Mouse (Mus musculus): ENCODE data around the gene Lhcgr. TPM values are rescaled to one million over a fixed set of nuclear protein-coding genes. Genes with fewer than 3 reads are reported as not detected.

Lhcgr gene
- polyA plus RNA-seq, 1 experiment from 2014 or later: 0.45 TPM

GRCm38 (mm10) chr17:88779148-88779547 lies 12.6 kb downstream of the Lhcgr start:
- Histone ChIP-seq H3K9ac (replicated peaks; ENCODE audit: low read length) (no peak overlapping the region), H3K4me2 (replicated peaks; ENCODE audit: low read depth, low read length) (no peak overlapping the region), H3K27ac (ENCODE audit: low read length) (no peak overlapping the region), H3K4me1 (ENCODE audit: insufficient read depth, low read length) (peaks cover 4% of the 10 kb centered on the region; the same call in 1 of the 2 replicates), H3K4me3 (ENCODE audit: low read length) (no peak overlapping the region), H3K27me3 (ENCODE audit: insufficient read depth, low read length) (no peaks in the 10 kb centered on the region), H3K9me3 (ENCODE audit: low read length) (peaks cover 4% of the 10 kb centered on the region; the same call in 1 of the 2 replicates), H3K36me3 (ENCODE audit: insufficient read depth, low read length) (no peaks in the 10 kb centered on the region)
- WGBS: 29% methylated on average over 3 of the region's 3 CpGs
- ATAC-seq (ENCODE audit: low FRiP score, low TSS enrichment): no peak

DNA sequence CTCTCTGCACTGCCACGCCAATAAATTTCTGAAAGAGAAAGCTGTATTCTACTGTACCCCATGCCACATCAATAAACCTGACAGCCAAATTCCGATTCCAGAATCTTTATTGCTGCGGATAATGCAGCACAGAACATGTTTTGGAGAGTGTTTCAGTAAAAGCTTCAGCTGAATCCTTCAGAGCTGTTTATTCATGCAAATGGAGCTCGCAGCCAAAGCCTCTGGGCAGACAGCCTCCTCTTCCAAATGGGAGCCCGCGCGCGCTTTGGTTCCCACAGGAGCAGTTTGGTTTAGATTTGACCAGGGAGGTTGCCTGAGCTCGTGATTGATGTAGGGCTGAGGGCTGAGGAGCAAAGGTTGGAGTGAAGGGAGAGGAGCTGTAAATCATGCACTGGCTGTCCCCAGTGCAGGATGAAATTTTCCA lies 17.7 kb downstream of the Lhcgr start:
- Histone ChIP-seq H3K27ac (ENCODE audit: low read length) (no peak overlapping the region), H3K9ac (replicated peaks; ENCODE audit: low read length) (no peak overlapping the region), H3K4me1 (ENCODE audit: insufficient read depth, low read length) (peaks cover 13% of the 10 kb centered on the region; the same call in 1 of the 2 replicates), H3K27me3 (ENCODE audit: insufficient read depth, low read length) (no peaks in the 10 kb centered on the region), H3K4me2 (replicated peaks; ENCODE audit: low read depth, low read length) (peak overlapping the region; percentile 23; the same call in 1 of the 2 replicates), H3K4me3 (ENCODE audit: low read length) (no peak overlapping the region), H3K36me3 (ENCODE audit: insufficient read depth, low read length) (no peaks in the 10 kb centered on the region), H3K9me3 (ENCODE audit: low read length) (peaks cover 4% of the 10 kb centered on the region; the same call in 1 of the 2 replicates)
- WGBS: 12% methylated on average over 9 of the region's 9 CpGs
- peak; percentile 75 for ATAC-seq (ENCODE audit: low FRiP score, low TSS enrichment)

DNA sequence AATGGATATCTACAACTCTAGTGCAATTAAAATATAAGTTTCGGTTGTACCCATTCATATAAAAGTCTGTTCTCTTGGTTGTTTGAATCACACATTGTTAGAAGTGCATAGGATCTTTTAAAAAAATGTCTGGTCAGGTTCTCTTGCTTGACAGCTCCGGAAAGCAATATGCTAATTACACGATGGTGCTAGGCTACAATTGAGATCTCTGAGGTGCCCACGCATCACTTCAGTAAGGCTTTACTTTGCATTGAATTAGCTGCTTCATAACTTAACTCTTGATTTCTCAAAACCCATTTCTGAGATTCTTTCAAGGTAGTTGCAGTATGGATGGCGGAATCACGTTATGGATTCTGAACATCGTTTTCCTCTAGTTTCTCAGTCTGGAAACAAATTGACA lies 21.7 kb downstream of the Lhcgr start:
- H3K9ac ChIP-seq (replicated peaks; ENCODE audit: low read length): no peak overlapping the region

DNA sequence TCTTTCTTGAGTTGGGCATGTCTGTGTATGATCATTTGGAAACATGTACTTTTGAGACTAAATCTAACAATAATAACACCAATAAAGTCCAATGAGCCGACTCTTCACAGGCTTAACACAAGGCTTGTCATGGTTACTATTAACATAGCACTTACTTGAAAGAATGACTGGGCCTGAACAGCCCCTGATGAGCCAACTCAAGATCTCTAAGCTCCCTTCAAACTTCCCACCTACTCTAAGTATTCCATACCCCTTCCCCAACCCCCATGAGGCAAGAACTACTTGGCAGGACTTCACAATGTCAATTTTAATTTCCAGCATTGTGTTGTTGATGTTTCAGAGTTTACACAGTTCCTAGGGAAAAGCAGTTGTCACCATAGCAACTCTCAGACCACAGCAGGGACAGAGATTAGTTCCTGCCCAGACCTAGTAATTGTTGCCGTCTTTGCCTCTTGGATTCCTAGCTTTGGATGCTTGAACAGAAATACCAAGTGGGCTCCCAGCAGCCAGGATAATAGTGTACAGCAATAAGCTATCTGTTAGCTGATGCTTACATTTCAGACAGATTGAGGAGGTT lies 22.4 kb downstream of the Lhcgr start:
- H3K9me3 ChIP-seq (ENCODE audit: low read length): peaks cover 3% of the 10 kb centered on the region; the same call in 1 of the 2 replicates
- 74% methylated on average over 2 of the region's 2 CpGs for WGBS

More for the DNA sequence above, 21.7 kb downstream of the Lhcgr start:
- WGBS: 89% methylated on average over 7 of the region's 7 CpGs
- no peak for ATAC-seq (ENCODE audit: low FRiP score, low TSS enrichment)
- Histone ChIP-seq H3K27ac (ENCODE audit: low read length) (no peak overlapping the region), H3K36me3 (ENCODE audit: insufficient read depth, low read length) (no peaks in the 10 kb centered on the region), H3K4me2 (replicated peaks; ENCODE audit: low read depth, low read length) (no peak overlapping the region), H3K9me3 (ENCODE audit: low read length) (peaks cover 3% of the 10 kb centered on the region; the same call in 1 of the 2 replicates), H3K27me3 (ENCODE audit: insufficient read depth, low read length) (no peaks in the 10 kb centered on the region), H3K4me3 (ENCODE audit: low read length) (no peak overlapping the region), H3K4me1 (ENCODE audit: insufficient read depth, low read length) (peaks cover 13% of the 10 kb centered on the region; the same call in 1 of the 2 replicates)

GRCm38 (mm10) chr17:88766857-88767256 lies 24.9 kb downstream of the Lhcgr start:
- no peaks in the 10 kb centered on the region for H3K36me3 ChIP-seq (ENCODE audit: insufficient read depth, low read length)
- no peaks in the 10 kb centered on the region for H3K27me3 ChIP-seq (ENCODE audit: insufficient read depth, low read length)
- peaks cover 3% of the 10 kb centered on the region; the same call in 1 of the 2 replicates for H3K9me3 ChIP-seq (ENCODE audit: low read length)
- H3K27ac ChIP-seq (ENCODE audit: low read length): no peak overlapping the region
- H3K4me2 ChIP-seq (replicated peaks; ENCODE audit: low read depth, low read length): no peak overlapping the region
- no peak for ATAC-seq (ENCODE audit: low FRiP score, low TSS enrichment)
- WGBS: 86% methylated on average over 6 of the region's 6 CpGs
- H3K4me3 ChIP-seq (ENCODE audit: low read length): no peak overlapping the region
- H3K4me1 ChIP-seq (ENCODE audit: insufficient read depth, low read length): no peaks in the 10 kb centered on the region
- H3K9ac ChIP-seq (replicated peaks; ENCODE audit: low read length): no peak overlapping the region

More for the DNA sequence above, 22.4 kb downstream of the Lhcgr start:
- Histone ChIP-seq H3K4me3 (ENCODE audit: low read length) (no peak overlapping the region), H3K36me3 (ENCODE audit: insufficient read depth, low read length) (no peaks in the 10 kb centered on the region), H3K27ac (ENCODE audit: low read length) (no peak overlapping the region), H3K9ac (replicated peaks; ENCODE audit: low read length) (no peak overlapping the region), H3K27me3 (ENCODE audit: insufficient read depth, low read length) (no peaks in the 10 kb centered on the region), H3K4me1 (ENCODE audit: insufficient read depth, low read length) (peaks cover 11% of the 10 kb centered on the region; the same call in 1 of the 2 replicates), H3K4me2 (replicated peaks; ENCODE audit: low read depth, low read length) (no peak overlapping the region)
- no peak for ATAC-seq (ENCODE audit: low FRiP score, low TSS enrichment)

DNA sequence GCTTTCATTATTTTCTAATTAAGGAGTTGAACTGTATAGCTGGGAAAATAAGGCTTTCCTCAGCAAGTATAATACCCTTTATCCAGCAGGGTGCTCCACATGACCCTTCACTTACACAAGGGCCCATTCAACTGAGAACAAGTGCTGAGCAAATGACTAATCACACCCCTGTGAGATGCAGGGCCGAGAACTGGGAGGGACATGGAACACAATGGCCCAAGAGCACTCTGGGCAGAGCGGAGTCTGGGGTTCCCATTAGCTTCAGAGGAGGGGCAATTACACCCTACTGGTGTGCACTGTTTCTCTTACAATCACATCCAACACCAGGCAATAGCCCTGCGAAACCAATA lies 27.7 kb downstream of the Lhcgr start:
- no peak overlapping the region for H3K27ac ChIP-seq (ENCODE audit: low read length)
- no peak overlapping the region for H3K9ac ChIP-seq (replicated peaks; ENCODE audit: low read length)
- peaks cover 3% of the 10 kb centered on the region; the same call in 1 of the 2 replicates for H3K9me3 ChIP-seq (ENCODE audit: low read length)
- H3K27me3 ChIP-seq (ENCODE audit: insufficient read depth, low read length): no peaks in the 10 kb centered on the region
- WGBS: 67% methylated on average over 3 of the region's 3 CpGs
- no peak overlapping the region for H3K4me2 ChIP-seq (replicated peaks; ENCODE audit: low read depth, low read length)
- H3K4me3 ChIP-seq (ENCODE audit: low read length): no peak overlapping the region
- H3K4me1 ChIP-seq (ENCODE audit: insufficient read depth, low read length): no peaks in the 10 kb centered on the region
- no peaks in the 10 kb centered on the region for H3K36me3 ChIP-seq (ENCODE audit: insufficient read depth, low read length)
- no peak for ATAC-seq (ENCODE audit: low FRiP score, low TSS enrichment)

- H3K4me1 ChIP-seq (ENCODE audit: insufficient read depth, low read length): no peaks in the 10 kb centered on the region
- H3K4me3 ChIP-seq (ENCODE audit: low read length): no peak overlapping the region
- no peak overlapping the region for H3K27ac ChIP-seq (ENCODE audit: low read length)
- no peak overlapping the region for H3K9ac ChIP-seq (replicated peaks; ENCODE audit: low read length)
- no peaks in the 10 kb centered on the region for H3K27me3 ChIP-seq (ENCODE audit: insufficient read depth, low read length)
- H3K9me3 ChIP-seq (ENCODE audit: low read length): peaks cover 3% of the 10 kb centered on the region; the same call in 1 of the 2 replicates
- peak; percentile 61; the same call in 1 of the 2 replicates for ATAC-seq (ENCODE audit: low FRiP score, low TSS enrichment)
- H3K36me3 ChIP-seq (ENCODE audit: insufficient read depth, low read length): no peaks in the 10 kb centered on the region
- H3K4me2 ChIP-seq (replicated peaks; ENCODE audit: low read depth, low read length): no peak overlapping the region
- 29% methylated on average over 5 of the region's 5 CpGs for WGBS
These were observed 28.2 kb downstream of the Lhcgr start for GRCm38 (mm10) chr17:88763396-88764135.

GRCm38 (mm10) chr17:88758003-88758437 lies 33.8 kb downstream of the Lhcgr start:
- ATAC-seq (ENCODE audit: low FRiP score, low TSS enrichment): no peak
- Histone ChIP-seq H3K27ac (ENCODE audit: low read length) (no peak overlapping the region), H3K4me3 (ENCODE audit: low read length) (no peak overlapping the region), H3K9ac (replicated peaks; ENCODE audit: low read length) (no peak overlapping the region), H3K4me2 (replicated peaks; ENCODE audit: low read depth, low read length) (no peak overlapping the region), H3K4me1 (ENCODE audit: insufficient read depth, low read length) (peaks cover 5% of the 10 kb centered on the region; the same call in 1 of the 2 replicates), H3K9me3 (ENCODE audit: low read length) (no peaks in the 10 kb centered on the region), H3K27me3 (ENCODE audit: insufficient read depth, low read length) (no peaks in the 10 kb centered on the region), H3K36me3 (ENCODE audit: insufficient read depth, low read length) (no peaks in the 10 kb centered on the region)
- WGBS: 36% methylated on average over 9 of the region's 9 CpGs

- Histone ChIP-seq H3K4me1 (ENCODE audit: insufficient read depth, low read length) (peaks cover 5% of the 10 kb centered on the region; the same call in 1 of the 2 replicates), H3K9me3 (ENCODE audit: low read length) (no peaks in the 10 kb centered on the region), H3K4me2 (replicated peaks; ENCODE audit: low read depth, low read length) (no peak overlapping the region), H3K9ac (replicated peaks; ENCODE audit: low read length) (no peak overlapping the region), H3K36me3 (ENCODE audit: insufficient read depth, low read length) (no peaks in the 10 kb centered on the region), H3K27me3 (ENCODE audit: insufficient read depth, low read length) (no peaks in the 10 kb centered on the region), H3K27ac (ENCODE audit: low read length) (no peak overlapping the region), H3K4me3 (ENCODE audit: low read length) (no peak overlapping the region)
- ATAC-seq (ENCODE audit: low FRiP score, low TSS enrichment): no peak
- WGBS: 55% methylated on average over 6 of the region's 6 CpGs
These were observed 36.0 kb downstream of the Lhcgr start for GRCm38 (mm10) chr17:88755776-88756175.

- Histone ChIP-seq H3K4me1 (ENCODE audit: insufficient read depth, low read length) (peaks cover 5% of the 10 kb centered on the region; the same call in 1 of the 2 replicates), H3K4me3 (ENCODE audit: low read length) (peak overlapping the region; percentile 35), H3K9me3 (ENCODE audit: low read length) (no peaks in the 10 kb centered on the region), H3K27ac (ENCODE audit: low read length) (no peak overlapping the region), H3K36me3 (ENCODE audit: insufficient read depth, low read length) (no peaks in the 10 kb centered on the region), H3K27me3 (ENCODE audit: insufficient read depth, low read length) (no peaks in the 10 kb centered on the region), H3K9ac (replicated peaks; ENCODE audit: low read length) (peak overlapping the region; percentile 42), H3K4me2 (replicated peaks; ENCODE audit: low read depth, low read length) (peak overlapping the region; percentile 51)
- WGBS: 16% methylated on average over 12 of the region's 12 CpGs
- peak; percentile 46; the same call in 1 of the 2 replicates for ATAC-seq (ENCODE audit: low FRiP score, low TSS enrichment)
These were observed 38.3 kb downstream of the Lhcgr start for GRCm38 (mm10) chr17:88753472-88753857.
